Mouse (Mus musculus): ENCODE data around the gene Ank3.

The Ank3 gene

GRCm38 (mm10) chr10:69930503-69930902 lies 531.9 kb downstream of the Ank3 start:
- DNase-seq (ENCODE audit: low spot score), result no peak

GRCm38 (mm10) chr10:69936443-69937067 lies 538.0 kb downstream of the Ank3 start:
- no peak for DNase-seq (ENCODE audit: low spot score)

- no peak for DNase-seq (ENCODE audit: low spot score)
These were observed 538.8 kb downstream of the Ank3 start for GRCm38 (mm10) chr10:69937291-69937921.

- no peak for DNase-seq (ENCODE audit: low spot score)
These were observed 540.6 kb downstream of the Ank3 start for GRCm38 (mm10) chr10:69939144-69939543.

- DNase-seq (ENCODE audit: low spot score), result no peak
These were observed 541.4 kb downstream of the Ank3 start for GRCm38 (mm10) chr10:69939966-69940365.

- no peak for DNase-seq (ENCODE audit: low spot score)
These were observed 542.4 kb downstream of the Ank3 start for GRCm38 (mm10) chr10:69941001-69941400.

- DNase-seq (ENCODE audit: low spot score), result no peak
These were observed 546.3 kb downstream of the Ank3 start for GRCm38 (mm10) chr10:69944845-69945244.

- no peak for DNase-seq (ENCODE audit: low spot score)
These were observed 547.3 kb downstream of the Ank3 start for GRCm38 (mm10) chr10:69945870-69946269.

- no peak for DNase-seq (ENCODE audit: low spot score)
These were observed 547.7 kb downstream of the Ank3 start for GRCm38 (mm10) chr10:69946271-69946670.

- no peak for DNase-seq (ENCODE audit: low spot score)
These were observed 548.5 kb downstream of the Ank3 start for GRCm38 (mm10) chr10:69947093-69947492.

GRCm38 (mm10) chr10:69950236-69950918 lies 551.8 kb downstream of the Ank3 start:
- no peak for DNase-seq (ENCODE audit: low spot score)

- no peak for DNase-seq (ENCODE audit: low spot score)
These were observed 552.3 kb downstream of the Ank3 start for GRCm38 (mm10) chr10:69950919-69951236.

GRCm38 (mm10) chr10:69951426-69951825 lies 552.9 kb downstream of the Ank3 start:
- no peak for DNase-seq (ENCODE audit: low spot score)

- DNase-seq (ENCODE audit: low spot score), result no peak
These were observed 553.7 kb downstream of the Ank3 start for GRCm38 (mm10) chr10:69952316-69952715.

GRCm38 (mm10) chr10:69954657-69955267 lies 556.2 kb downstream of the Ank3 start:
- DNase-seq (ENCODE audit: low spot score), result no peak

- no peak for DNase-seq (ENCODE audit: low spot score)
These were observed 563.7 kb downstream of the Ank3 start for GRCm38 (mm10) chr10:69962226-69962625.

GRCm38 (mm10) chr10:69962976-69963375 lies 564.4 kb downstream of the Ank3 start:
- no peak for DNase-seq (ENCODE audit: low spot score)

GRCm38 (mm10) chr10:69964611-69965010 lies 566.0 kb downstream of the Ank3 start:
- DNase-seq (ENCODE audit: low spot score), result no peak

GRCm38 (mm10) chr10:69965085-69965484 lies 566.5 kb downstream of the Ank3 start:
- no peak for DNase-seq (ENCODE audit: low spot score)

GRCm38 (mm10) chr10:69967994-69968393 lies 569.4 kb downstream of the Ank3 start:
- DNase-seq (ENCODE audit: low spot score), result no peak

- no peak for DNase-seq (ENCODE audit: low spot score)
These were observed 581.1 kb downstream of the Ank3 start for GRCm38 (mm10) chr10:69979636-69980035.

- DNase-seq (ENCODE audit: low spot score), result no peak
These were observed 583.0 kb downstream of the Ank3 start for GRCm38 (mm10) chr10:69981386-69982097.
